Mouse (Mus musculus): Measurements from ENCODE around the gene Drd5. TPM values are rescaled to one million over a fixed set of nuclear protein-coding genes. Genes with fewer than 3 reads are reported as not detected.

Gene Drd5
- total RNA-seq, 2 experiments from 2014 or later = 1.4 to 2.0 TPM

- intact Hi-C loops (cut with DNase I) = no loop called here
- no peak for TF ChIP-seq CTCF (IDR thresholded peaks at IDR 0.05)
- H3K27ac ChIP-seq = no peak overlapping the region
- H3K4me3 ChIP-seq = no peak overlapping the region
- DNase-seq (ENCODE audit: extremely low spot score in 1 of 2, low spot score in 2 of 2) = no peak
These were observed 16.5 kb upstream of the Drd5 start for GRCm38 (mm10) chr5:38302651-38303050.

- DNase-seq (ENCODE audit: extremely low spot score in 1 of 2, low spot score in 2 of 2) = no peak
- no peak overlapping the region for H3K4me3 ChIP-seq
- TF ChIP-seq CTCF (IDR thresholded peaks at IDR 0.05) = no peak
- intact Hi-C loops (cut with DNase I) = no loop called here
- no peak overlapping the region for H3K27ac ChIP-seq
These were observed 13.9 kb upstream of the Drd5 start for GRCm38 (mm10) chr5:38305241-38305640.

DNA sequence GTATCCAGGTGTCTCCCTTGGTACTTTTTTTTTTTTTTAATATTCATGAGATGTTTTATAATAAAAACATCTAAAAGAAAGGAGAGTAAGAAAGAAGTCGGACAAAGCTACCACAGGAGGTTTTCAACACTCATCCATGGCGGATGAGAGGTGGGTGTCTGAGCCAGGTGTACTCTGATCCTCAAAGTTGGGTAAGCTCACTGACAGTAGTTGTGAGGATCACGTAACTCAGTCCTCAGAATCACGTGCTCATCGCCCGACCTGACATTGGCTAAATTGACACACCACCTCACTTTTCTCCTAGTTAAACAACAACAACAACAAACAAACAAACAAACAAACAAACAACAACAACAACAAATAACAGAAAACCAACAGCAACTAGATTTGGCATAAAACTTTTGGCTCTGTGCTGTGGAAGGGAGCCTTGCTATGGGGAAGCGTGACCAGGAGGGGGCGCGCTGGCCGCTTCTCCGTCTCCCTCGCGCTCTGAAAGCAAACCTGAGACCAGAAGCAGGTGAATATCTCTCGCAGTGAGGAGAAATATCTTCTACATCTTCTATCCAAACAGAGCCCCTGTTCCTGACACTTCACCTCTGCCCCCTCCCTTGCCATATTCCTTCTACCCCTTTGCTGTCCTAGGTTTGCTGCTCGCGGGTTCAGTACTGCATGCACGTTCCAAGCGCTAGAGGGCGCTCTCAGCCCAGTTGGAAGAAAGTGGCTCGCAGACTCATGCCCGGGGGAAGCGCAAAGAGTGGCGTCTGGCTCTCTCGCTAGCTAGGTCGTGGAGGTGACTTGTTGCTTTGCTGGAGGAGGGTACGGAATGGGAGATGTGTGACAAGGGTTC, 11.7 kb upstream of the Drd5 start:
- peak; percentile 92 for TF ChIP-seq CTCF (IDR thresholded peaks at IDR 0.05)
- peak; percentile 86 to 91 for DNase-seq (ENCODE audit: extremely low spot score in 1 of 2, low spot score in 2 of 2)
- intact Hi-C loops (cut with DNase I) = loop anchor here (1.0 to 2.0 kb wide), 3 partner anchors 163 to 325 kb away; no protein-coding TSS in a partner anchor
- Histone ChIP-seq H3K27ac (no peak overlapping the region), H3K4me3 (peak overlapping the region; percentile 44)

DNA sequence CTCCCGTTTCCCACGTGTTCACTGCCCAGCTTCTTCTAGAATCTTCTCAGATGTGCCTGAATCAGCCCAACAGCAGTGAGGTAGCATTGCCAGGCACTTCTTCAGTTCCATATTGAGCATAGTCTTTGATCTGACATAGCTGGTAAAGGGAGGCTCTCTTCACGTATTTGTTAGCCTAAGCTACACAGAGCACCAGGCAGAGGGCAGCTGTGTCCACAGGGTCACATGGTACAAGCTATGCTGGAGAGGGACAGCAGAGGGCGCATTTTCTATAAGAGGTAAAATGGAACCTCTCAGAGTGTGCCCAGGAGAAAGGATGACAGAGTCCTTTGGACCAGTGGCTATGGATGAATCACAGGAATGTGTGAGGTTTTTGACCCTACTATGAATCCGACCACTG, 10.3 kb upstream of the Drd5 start:
- TF ChIP-seq CTCF (IDR thresholded peaks at IDR 0.05) = peak; percentile 65
- intact Hi-C loops (cut with DNase I) = no loop called here
- Histone ChIP-seq H3K27ac (no peak overlapping the region), H3K4me3 (no peak overlapping the region)
- peak; percentile 47 to 69 for DNase-seq (ENCODE audit: extremely low spot score in 1 of 2, low spot score in 2 of 2)

GRCm38 (mm10) chr5:38309795-38310194, 9.4 kb upstream of the Drd5 start:
- intact Hi-C loops (cut with DNase I) = no loop called here
- TF ChIP-seq CTCF (IDR thresholded peaks at IDR 0.05) = no peak

GRCm38 (mm10) chr5:38333381-38333780, 14.2 kb downstream of the Drd5 start:
- intact Hi-C loops (cut with DNase I) = no loop called here

More at GRCm38 (mm10) chr5:38309795-38310194, 9.4 kb upstream of the Drd5 start:
- DNase-seq (ENCODE audit: extremely low spot score in 1 of 2, low spot score in 2 of 2) = no peak
- Histone ChIP-seq H3K27ac (no peak overlapping the region), H3K4me3 (no peak overlapping the region)

DNA sequence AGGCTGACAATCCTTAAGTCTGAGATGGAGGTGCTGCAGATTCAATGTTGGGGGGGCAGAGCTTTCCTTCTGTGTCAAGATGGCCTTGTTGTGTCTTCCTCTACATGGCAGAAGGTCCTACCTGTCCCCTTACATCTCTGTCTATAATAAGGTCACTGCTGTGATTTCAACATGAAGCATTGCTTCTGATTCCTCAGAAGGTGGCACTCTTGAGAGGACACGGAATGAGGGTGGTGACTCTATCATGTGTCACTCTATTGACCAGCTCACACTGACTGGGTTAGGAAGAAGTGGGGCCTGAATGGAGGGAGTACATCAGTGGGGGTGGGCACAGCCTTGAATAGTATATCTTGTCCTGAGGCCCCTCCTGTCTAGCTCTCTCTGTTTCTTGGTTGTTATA, 15.4 kb downstream of the Drd5 start:
- TF ChIP-seq CTCF (IDR thresholded peaks at IDR 0.05) = peak; percentile 27
- intact Hi-C loops (cut with DNase I) = no loop called here
- DNase-seq (ENCODE audit: extremely low spot score in 1 of 2, low spot score in 2 of 2) = no peak
- no peak overlapping the region for H3K4me3 ChIP-seq
- no peak overlapping the region for H3K27ac ChIP-seq

More at GRCm38 (mm10) chr5:38333381-38333780, 14.2 kb downstream of the Drd5 start:
- Histone ChIP-seq H3K4me3 (no peak overlapping the region), H3K27ac (no peak overlapping the region)
- no peak for DNase-seq (ENCODE audit: extremely low spot score in 1 of 2, low spot score in 2 of 2)
- TF ChIP-seq CTCF (IDR thresholded peaks at IDR 0.05) = no peak

- no peak for DNase-seq (ENCODE audit: extremely low spot score in 1 of 2, low spot score in 2 of 2)
- Histone ChIP-seq H3K27ac (no peak overlapping the region), H3K4me3 (no peak overlapping the region)
- intact Hi-C loops (cut with DNase I) = no loop called here
- no peak for TF ChIP-seq CTCF (IDR thresholded peaks at IDR 0.05)
These were observed 23.9 kb downstream of the Drd5 start for GRCm38 (mm10) chr5:38343101-38343500.

DNA sequence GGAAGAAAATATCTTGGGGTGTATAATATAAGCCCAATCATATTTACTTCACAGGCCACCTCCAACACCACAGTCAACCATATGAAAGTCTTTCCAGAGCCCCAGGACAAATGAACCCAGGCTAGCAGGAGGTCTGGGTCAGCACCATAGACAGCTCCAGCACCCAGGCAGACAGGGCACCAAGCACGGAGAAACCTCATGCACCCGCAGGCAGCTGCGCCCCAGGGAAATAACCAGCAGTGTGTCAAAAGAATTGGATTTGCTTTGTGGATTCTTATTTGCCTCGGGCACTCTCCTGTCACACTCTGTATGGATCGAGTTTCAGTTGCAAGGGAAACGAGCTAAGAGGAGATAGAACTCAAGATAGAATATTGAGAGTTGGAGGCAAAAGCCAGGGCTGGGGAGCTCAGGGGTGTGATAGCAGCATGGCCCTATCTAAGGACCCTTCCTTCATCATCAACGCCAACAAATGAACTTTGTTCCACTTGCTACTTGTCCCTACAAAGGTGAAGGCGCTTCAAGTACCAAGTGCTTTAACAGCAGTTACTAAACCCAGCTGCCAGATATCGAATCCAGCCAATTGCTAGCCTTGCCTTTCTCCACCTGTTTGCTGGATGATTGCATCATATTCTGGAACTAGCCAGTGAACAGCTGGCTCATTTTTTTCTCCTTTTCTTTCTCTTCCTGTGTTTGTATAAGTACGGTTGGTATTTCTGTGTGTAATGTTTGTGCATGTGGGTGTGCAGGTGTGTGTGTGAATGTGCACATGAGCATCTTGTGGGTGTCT, 27.7 kb downstream of the Drd5 start:
- Histone ChIP-seq H3K4me3 (no peak overlapping the region), H3K27ac (no peak overlapping the region)
- intact Hi-C loops (cut with DNase I) = no loop called here
- no peak for DNase-seq (ENCODE audit: extremely low spot score in 1 of 2, low spot score in 2 of 2)
- no peak for TF ChIP-seq CTCF (IDR thresholded peaks at IDR 0.05)

GRCm38 (mm10) chr5:38350351-38350929, 31.3 kb downstream of the Drd5 start:
- Histone ChIP-seq H3K4me3 (no peak overlapping the region), H3K27ac (no peak overlapping the region)
- DNase-seq (ENCODE audit: extremely low spot score in 1 of 2, low spot score in 2 of 2) = no peak
- TF ChIP-seq CTCF (IDR thresholded peaks at IDR 0.05) = no peak
- intact Hi-C loops (cut with DNase I) = no loop called here

DNA sequence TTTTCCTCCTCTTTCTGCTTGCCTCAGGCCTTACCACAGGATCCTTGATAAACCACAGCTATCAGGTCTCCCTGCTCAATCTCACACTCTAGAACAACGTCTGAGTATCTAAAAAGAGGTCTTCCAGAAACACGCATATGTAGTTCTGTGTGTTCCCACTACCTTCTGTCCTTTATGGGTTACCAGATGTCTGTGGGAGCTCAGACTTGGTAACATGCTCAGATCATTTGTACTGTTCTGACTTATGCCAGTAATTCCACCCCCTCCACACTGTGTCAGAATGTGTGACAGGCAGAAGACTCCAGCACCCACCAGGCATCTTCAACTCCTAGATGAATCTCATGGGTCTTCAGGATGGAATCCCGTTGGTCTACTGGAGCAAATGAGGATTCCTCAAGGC, 37.8 kb downstream of the Drd5 start:
- no peak for DNase-seq (ENCODE audit: extremely low spot score in 1 of 2, low spot score in 2 of 2)
- TF ChIP-seq CTCF (IDR thresholded peaks at IDR 0.05) = no peak
- intact Hi-C loops (cut with DNase I) = loop anchor here (5.0 kb wide), 1 partner anchor 85 kb away; no protein-coding TSS in a partner anchor
- Histone ChIP-seq H3K4me3 (no peak overlapping the region), H3K27ac (no peak overlapping the region)

- Histone ChIP-seq H3K27ac (no peak overlapping the region), H3K4me3 (no peak overlapping the region)
- TF ChIP-seq CTCF (IDR thresholded peaks at IDR 0.05) = no peak
- intact Hi-C loops (cut with DNase I) = loop anchor here (5.0 kb wide), 1 partner anchor 83 kb away; no protein-coding TSS in a partner anchor
- no peak for DNase-seq (ENCODE audit: extremely low spot score in 1 of 2, low spot score in 2 of 2)
These were observed 40.5 kb downstream of the Drd5 start for GRCm38 (mm10) chr5:38359716-38360115.

Measured in left cerebral cortex, adult 2 months (tissue).